Mouse (Mus musculus) cerebellum, postnatal 25 days (tissue): ENCODE results near the gene Slc25a17.
A peak's percentile ranks its signal among the peaks of the same experiment; 100 is the strongest.

Experiments used
- DNase-seq, 2 experiments: peaks; one replicate each; pipeline ENCODE4 v3.0.0; 2021; ENCODE audit warnings: mixed read lengths in 2 of 2

Slc25a17 gene

GRCm38 (mm10) chr15:81300520-81301069, 60.0 kb downstream of the Slc25a17 start:
- DNase-seq: no peak

- no peak for DNase-seq
Observed at GRCm38 (mm10) chr15:81299549-81299948, 61.1 kb downstream of the Slc25a17 start.

GRCm38 (mm10) chr15:81298213-81298612, 62.4 kb downstream of the Slc25a17 start:
- DNase-seq: no peak

- DNase-seq: no peak
Observed at GRCm38 (mm10) chr15:81297543-81297942, 63.1 kb downstream of the Slc25a17 start.

GRCm38 (mm10) chr15:81294897-81295296, 65.7 kb downstream of the Slc25a17 start:
- no peak for DNase-seq

- no peak for DNase-seq
Observed at GRCm38 (mm10) chr15:81294386-81294785, 66.2 kb downstream of the Slc25a17 start.

- DNase-seq: no peak
Observed at GRCm38 (mm10) chr15:81290747-81291146, 69.9 kb downstream of the Slc25a17 start.

GRCm38 (mm10) chr15:81290230-81290629, 70.4 kb downstream of the Slc25a17 start:
- no peak for DNase-seq

GRCm38 (mm10) chr15:81284121-81284734, 76.4 kb downstream of the Slc25a17 start:
- no peak for DNase-seq

- no peak for DNase-seq
Observed at GRCm38 (mm10) chr15:81278699-81279098, 81.9 kb downstream of the Slc25a17 start.

- no peak for DNase-seq
Observed at GRCm38 (mm10) chr15:81277928-81278327, 82.7 kb downstream of the Slc25a17 start.

GRCm38 (mm10) chr15:81273361-81273760, 87.3 kb downstream of the Slc25a17 start:
- DNase-seq: no peak

GRCm38 (mm10) chr15:81272305-81273053, 88.1 kb downstream of the Slc25a17 start:
- peak; percentile 84 to 88 for DNase-seq
